Mouse (Mus musculus) MEL-GATA-1-ER (cell line): ENCODE results near the gene Zc3hc1.
"Not testable (repeated sequence)": the region's sequence is repeated elsewhere in the genome, so short reads cannot be mapped to it uniquely, and the experiment has no call there.

Source experiments
- DNase-seq: peaks from one replicate; pipeline ENCODE4 v3.0.0-alpha.2; 2012; ENCODE audit warnings: low read depth; ENCODE audit errors: extremely low read depth

Zc3hc1 gene

GRCm38 (mm10) chr6:30390714-30391697 is at the start of gene Zc3hc1:
Gene Zc3hc1 (minus strand): TSS chr6:30391028.
- peak; percentile 93 for DNase-seq

DNA sequence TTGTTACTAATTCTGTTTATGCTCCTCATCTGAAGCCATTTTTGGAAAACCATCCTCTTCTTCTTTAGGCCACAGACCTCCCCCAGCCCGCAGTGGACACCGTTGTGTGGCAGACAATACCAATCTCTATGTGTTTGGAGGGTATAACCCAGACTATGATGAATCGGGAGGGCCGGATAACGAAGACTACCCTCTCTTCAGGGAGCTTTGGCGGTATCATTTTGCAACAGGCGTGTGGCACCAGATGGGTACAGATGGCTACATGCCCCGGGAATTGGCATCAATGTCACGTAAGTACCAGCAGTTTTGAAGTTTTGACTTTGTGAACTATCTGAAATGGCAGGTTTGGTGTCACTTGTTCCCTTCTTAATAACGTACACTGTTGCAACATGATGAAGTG is 48.7 kb upstream of the Zc3hc1 start:
- no peak for DNase-seq

GRCm38 (mm10) chr6:30437054-30437453 is 46.2 kb upstream of the Zc3hc1 start:
- DNase-seq: no peak

DNA sequence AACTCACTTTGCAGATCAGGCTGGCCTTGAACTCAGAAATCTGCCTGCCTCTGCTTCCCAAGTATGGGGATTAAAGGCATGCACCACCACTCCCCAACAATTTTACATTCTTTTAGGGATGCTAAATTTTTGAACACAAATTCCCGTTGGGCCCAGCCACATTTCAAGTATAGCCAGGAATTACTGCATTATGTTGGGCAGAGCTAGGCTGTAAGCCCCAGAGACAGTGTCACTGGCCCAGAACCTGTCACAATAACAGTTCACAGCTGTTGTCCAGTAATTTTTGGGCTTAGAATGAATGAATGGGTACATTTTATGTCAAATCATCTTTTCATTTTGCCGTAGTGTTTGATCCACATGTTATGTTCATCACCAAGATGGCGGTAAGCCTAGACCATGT is 45.6 kb upstream of the Zc3hc1 start:
- DNase-seq: no peak

DNA sequence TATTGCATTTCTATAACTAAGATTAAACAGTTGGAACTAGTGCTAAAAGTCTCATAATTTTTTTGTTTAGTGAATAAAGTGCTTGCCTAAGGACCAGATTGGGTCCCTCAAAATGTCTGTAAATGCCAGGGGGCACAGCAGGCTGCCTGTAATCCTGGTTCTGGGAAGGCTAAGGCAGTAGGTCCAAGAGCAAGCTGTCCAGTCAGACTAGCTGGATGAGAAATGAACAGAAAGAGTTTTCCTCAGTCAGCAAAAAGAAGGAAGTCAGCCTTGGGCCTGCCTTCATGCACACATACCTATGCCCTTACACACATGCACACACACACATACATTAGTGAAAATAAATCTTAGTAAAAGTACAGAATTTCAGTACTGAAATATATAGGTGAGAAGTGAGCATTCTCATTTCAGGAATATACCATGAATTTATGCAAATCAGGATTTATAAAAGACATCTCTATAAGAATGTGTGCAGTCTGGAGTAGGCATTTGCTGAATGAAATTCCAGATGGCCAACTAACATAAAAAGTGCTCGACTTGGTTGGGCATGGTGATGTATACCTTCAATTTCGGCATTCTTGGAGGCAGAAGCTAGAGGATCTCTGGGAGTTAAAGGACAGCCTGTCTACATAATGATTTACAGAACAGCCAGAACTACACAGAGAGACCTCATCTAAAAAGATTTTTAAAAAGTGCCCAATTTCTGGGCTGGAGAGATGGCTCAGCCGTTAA is 41.8 kb upstream of the Zc3hc1 start:
- no peak for DNase-seq

GRCm38 (mm10) chr6:30416801-30417200 is 26.0 kb upstream of the Zc3hc1 start:
- no peak for DNase-seq

GRCm38 (mm10) chr6:30416126-30416525 is 25.3 kb upstream of the Zc3hc1 start:
- DNase-seq: no peak

GRCm38 (mm10) chr6:30411311-30411710 is 20.5 kb upstream of the Zc3hc1 start:
- DNase-seq: no peak

DNA sequence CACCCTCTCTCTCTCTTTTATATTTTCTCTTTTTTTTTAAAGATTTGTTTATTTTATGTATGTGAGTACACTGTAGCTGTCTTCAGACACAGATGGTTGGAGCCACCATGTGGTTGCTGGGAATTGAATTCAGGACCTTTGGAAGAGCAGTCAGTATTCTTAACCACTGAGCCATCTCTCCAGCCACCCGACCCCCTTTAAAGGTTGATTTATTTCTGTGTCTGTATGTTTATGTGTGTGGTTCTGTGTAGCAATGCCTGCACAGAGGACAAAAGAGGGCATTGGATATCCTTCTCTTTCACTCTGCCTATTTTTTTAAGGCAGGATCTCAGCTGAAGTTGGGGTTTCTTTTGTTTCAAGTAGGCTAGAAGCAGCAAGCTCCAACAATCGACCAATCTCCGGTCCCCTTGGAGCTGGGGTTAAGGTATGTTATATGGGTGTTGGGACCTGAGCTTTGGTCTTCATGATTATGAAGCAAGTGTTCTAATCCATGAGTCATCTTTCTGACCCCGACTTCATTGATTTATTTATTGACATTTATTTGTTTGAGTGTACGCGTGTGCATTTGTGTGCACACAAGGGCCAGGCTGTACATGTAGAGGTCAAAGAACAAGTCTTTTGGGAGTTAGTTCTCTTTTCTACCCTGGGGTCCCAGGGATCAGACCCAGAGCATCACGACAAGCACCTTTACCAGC is 18.7 kb upstream of the Zc3hc1 start:
- no peak for DNase-seq

DNA sequence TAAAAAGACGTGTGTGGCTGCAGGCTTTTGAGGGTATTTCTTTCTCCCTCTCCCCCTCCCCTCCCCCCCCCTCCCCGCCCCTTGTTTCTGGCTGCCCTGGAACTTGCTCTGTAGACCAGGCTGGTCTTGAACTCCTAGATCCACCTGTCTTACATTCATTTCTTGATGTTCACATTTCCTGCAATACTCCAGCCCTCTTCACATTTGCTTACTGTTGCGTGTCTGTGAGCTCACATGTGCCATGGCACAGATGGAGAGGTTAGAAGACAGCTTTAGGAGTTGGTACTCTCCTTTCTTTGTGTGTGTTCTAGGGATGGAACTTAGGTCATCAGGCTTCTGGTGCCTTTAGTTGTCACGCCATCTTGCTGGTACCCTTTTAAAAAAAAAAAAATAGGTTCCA is 17.4 kb upstream of the Zc3hc1 start:
- no peak for DNase-seq

GRCm38 (mm10) chr6:30404671-30405070 is 13.8 kb upstream of the Zc3hc1 start:
- DNase-seq: no peak

DNA sequence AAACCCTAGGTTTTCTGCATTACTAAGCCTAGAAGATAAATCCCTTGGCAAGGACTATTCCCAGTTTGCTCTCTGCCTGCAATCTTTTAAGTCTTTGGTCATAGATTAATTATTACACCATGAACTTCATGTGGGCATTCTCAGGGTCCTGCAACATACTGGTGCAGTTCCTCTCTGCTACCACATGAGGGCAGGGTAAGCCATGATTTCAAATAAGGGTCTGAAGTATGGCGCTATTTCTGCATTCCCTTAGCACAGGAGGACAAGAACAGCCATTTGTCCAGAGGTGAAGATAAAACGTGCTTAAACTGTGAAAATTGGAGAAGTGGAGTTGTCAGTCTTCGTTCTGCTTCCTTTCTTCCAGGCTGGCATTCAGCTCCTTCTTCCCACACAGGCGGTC is 12.6 kb upstream of the Zc3hc1 start:
- peak; percentile 80 for DNase-seq

GRCm38 (mm10) chr6:30402091-30402491 is 11.3 kb upstream of the Zc3hc1 start:
- no peak for DNase-seq

GRCm38 (mm10) chr6:30401308-30402015 is 10.6 kb upstream of the Zc3hc1 start, which contains the start of gene Klhdc10:
Gene Klhdc10 (plus strand): TSS chr6:30401868.
- peak; percentile 98 for DNase-seq

GRCm38 (mm10) chr6:30400716-30401115 is 9.9 kb upstream of the Zc3hc1 start:
- DNase-seq: no peak

DNA sequence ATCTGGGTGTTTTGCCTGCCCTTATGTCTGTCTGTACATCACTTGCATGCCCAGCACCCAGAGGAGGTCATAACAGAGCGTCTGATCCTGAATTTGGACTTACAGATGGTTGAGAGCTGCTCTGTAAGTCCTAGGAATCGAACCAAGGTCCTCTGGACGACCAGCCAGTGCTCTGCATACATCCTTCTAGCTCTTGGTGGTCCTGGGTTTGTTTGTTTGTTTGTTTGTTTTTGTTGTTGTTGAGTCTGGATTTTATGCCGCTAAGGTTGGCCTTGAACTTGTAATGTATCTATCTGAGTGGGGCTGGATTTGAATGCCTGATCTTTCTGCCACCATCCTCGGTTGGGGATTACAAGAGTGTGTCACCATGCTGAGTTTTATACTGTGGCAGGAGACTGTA is 9.3 kb upstream of the Zc3hc1 start:
- DNase-seq: no peak

- DNase-seq: no peak
Observed at GRCm38 (mm10) chr6:30391996-30392395, 1.2 kb upstream of the Zc3hc1 start.

DNA sequence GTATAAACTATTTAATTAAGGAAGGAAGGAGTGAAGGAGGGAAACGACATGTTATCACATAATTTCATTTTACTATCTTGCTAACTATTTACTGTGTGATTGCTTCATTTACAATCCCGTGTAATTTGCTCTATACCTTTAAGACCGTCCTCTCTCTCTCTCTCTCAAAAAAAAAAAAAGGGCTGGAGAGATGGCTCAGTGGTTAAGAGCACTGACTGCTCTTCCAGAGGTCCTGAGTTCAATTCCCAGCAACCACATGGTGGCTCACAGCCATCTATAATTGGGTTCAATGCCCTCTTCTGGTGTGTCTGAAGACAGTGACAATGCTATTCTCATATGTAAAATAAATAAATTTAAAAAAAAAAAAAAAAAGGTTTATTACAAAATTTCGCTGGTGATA is 557 bp downstream of the Zc3hc1 start:
- DNase-seq: not testable (repeated sequence)

GRCm38 (mm10) chr6:30381116-30381515 is 9.7 kb downstream of the Zc3hc1 start:
- no peak for DNase-seq

GRCm38 (mm10) chr6:30375791-30376190 is 15.0 kb downstream of the Zc3hc1 start:
- no peak for DNase-seq
